Mouse (Mus musculus): ENCODE measurements around the gene Sfrp5. TPM values are rescaled to one million over a fixed set of nuclear protein-coding genes. Genes with fewer than 3 reads are reported as not detected.

Sfrp5 gene
- total and polyA plus RNA-seq, 3 experiments: not detected

DNA sequence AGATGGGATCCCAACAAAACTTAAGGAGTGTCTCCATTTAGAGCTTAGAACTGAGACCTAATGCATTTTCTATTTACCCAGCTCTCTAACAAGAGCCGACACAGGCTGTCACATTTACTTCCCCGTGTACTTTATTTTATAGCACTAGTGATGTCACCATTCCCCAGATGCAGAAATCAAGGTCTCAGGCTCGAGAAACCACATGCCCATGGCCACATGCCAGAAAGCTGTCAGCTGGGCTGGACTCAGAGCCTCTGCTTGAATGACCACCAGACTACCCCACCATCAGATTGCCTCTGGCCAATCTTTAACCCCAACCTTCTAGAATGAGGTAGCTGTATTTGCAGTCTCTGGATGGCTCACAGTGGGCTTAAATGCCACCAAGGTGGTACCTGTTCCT, 41.3 kb upstream of the Sfrp5 start:
- TF ChIP-seq POLR2A (IDR thresholded peaks at IDR 0.05; ENCODE audit: low read depth, low read length) (no peak), UBTF (IDR thresholded peaks at IDR 0.05; ENCODE audit: low read depth, low read length) (no peak), HCFC1 (IDR thresholded peaks at IDR 0.05; ENCODE audit: low read depth, low read length) (no peak), ZMIZ1 (IDR thresholded peaks at IDR 0.05; ENCODE audit: low read depth, low read length) (no peak), NRF1 (IDR thresholded peaks at IDR 0.05; ENCODE audit: low read depth, low read length) (no peak), MYC (IDR thresholded peaks at IDR 0.05; ENCODE audit: low read depth, low read length) (no peak), USF1 (IDR thresholded peaks at IDR 0.05; ENCODE audit: low read depth, low read length) (no peak), JUND (conservative IDR thresholded peaks at IDR 0.05; ENCODE audit: low read depth, low read length) (no peak), MEF2A (IDR thresholded peaks at IDR 0.05; ENCODE audit: borderline replicate concordance, low read depth, low read length) (no peak), GABPA (IDR thresholded peaks at IDR 0.05; ENCODE audit: insufficient replicate concordance, low read depth, low read length) (no peak), JUN (IDR thresholded peaks at IDR 0.05; ENCODE audit: insufficient read depth, low read depth, low read length) (no peak), MAZ (IDR thresholded peaks at IDR 0.05; ENCODE audit: low read depth, low read length) (no peak)
- Histone ChIP-seq H3K4me2 (ENCODE audit: insufficient read depth, low read depth, poor library complexity, severe bottlenecking) (no peak overlapping the region), H3K27ac (ENCODE audit: insufficient read depth, low read depth) (no peak overlapping the region), H3K4me1 (ENCODE audit: control insufficient read depth in 1 of 2, insufficient read depth in 2 of 2) (peaks cover 0 to 13% of the 10 kb centered on the region in 2 experiments; a peak in 2 of 4 replicates), H3K4me3 (replicated peaks in 1 of 3; ENCODE audit: low read depth in 2 of 3, low read length in 2 of 3, poor library complexity in 1 of 3) (no peak overlapping the region), H3K36me3 (replicated peaks in 1 of 2; ENCODE audit: control insufficient read depth in 1 of 2, insufficient read depth in 1 of 2, low read length in 1 of 2) (no peaks in the 10 kb centered on the region), H3K9ac (ENCODE audit: insufficient read depth, low read depth) (no peak overlapping the region), H3K9me3 (replicated peaks; ENCODE audit: low read length) (no peaks in the 10 kb centered on the region), H3K79me2 (replicated peaks; ENCODE audit: control insufficient read depth, extremely low read depth, insufficient read depth, poor library complexity, severe bottlenecking) (no peaks in the 10 kb centered on the region), H3K27me3 (replicated peaks) (peaks cover 21% of the 10 kb centered on the region)
- dilution Hi-C loops (cut with MboI; ENCODE audit: extremely low pct_ligation_motif_present, extremely low pct_unique_long_range_greater_than_20kb, low sequenced_read_pairs) (no loop called here), in situ Hi-C loops (cut with MboI; ENCODE audit: low pct_ligation_motif_present, low pct_unique_long_range_greater_than_20kb, low sequenced_read_pairs) (no loop called here)
- DNase-seq (ENCODE audit: extremely low read depth): no peak

DNA sequence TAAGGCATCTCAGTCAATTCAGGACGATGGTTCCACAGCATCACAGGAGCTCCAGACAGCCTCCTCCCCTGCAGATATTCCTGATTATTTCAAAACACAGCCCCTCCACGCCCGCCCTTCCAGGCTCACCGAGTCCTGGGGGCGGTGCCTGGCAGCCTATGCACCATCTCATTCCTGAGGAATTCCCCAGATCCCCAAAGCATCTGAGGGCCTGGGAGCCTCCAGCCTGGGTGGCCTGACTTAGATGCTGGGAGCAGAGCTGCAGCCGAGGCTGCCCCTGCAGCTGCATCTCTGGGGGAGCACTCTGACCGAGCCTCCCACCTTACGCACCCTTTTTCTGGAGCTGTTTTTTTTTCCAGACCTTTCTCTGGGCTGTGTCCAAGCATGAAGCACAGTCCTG, 38.8 kb upstream of the Sfrp5 start:
- H3K27ac ChIP-seq (ENCODE audit: insufficient read depth, low read depth): no peak overlapping the region
- no peak overlapping the region for H3K4me2 ChIP-seq (ENCODE audit: insufficient read depth, low read depth, poor library complexity, severe bottlenecking)
- no peaks in the 10 kb centered on the region for H3K79me2 ChIP-seq (replicated peaks; ENCODE audit: control insufficient read depth, extremely low read depth, insufficient read depth, poor library complexity, severe bottlenecking)
- TF ChIP-seq CHD2 (IDR thresholded peaks at IDR 0.05; ENCODE audit: low read length): no peak
- TF ChIP-seq POLR2A (IDR thresholded peaks at IDR 0.05; ENCODE audit: low read depth, low read length): no peak
- no peak for TF ChIP-seq ETS1 (conservative IDR thresholded peaks at IDR 0.05; ENCODE audit: low read depth, low read length)
- no peak for TF ChIP-seq JUND (conservative IDR thresholded peaks at IDR 0.05; ENCODE audit: low read depth, low read length)
- no peak for TF ChIP-seq USF2 (conservative IDR thresholded peaks at IDR 0.05; ENCODE audit: low read depth, low read length)
- TF ChIP-seq GABPA (IDR thresholded peaks at IDR 0.05; ENCODE audit: insufficient replicate concordance, low read depth, low read length): no peak
- TF ChIP-seq IRF4 (IDR thresholded peaks at IDR 0.05; ENCODE audit: low read depth, low read length): no peak
- no peak for TF ChIP-seq PAX5 (IDR thresholded peaks at IDR 0.05; ENCODE audit: low read length)
- TF ChIP-seq MAFK (IDR thresholded peaks at IDR 0.05; ENCODE audit: insufficient replicate concordance, low read length): no peak
- no peak for TF ChIP-seq HCFC1 (IDR thresholded peaks at IDR 0.05; ENCODE audit: low read depth, low read length)
- no peak for TF ChIP-seq CHD1 (IDR thresholded peaks at IDR 0.05; ENCODE audit: low read depth, low read length)
- no peak for TF ChIP-seq NRF1 (IDR thresholded peaks at IDR 0.05; ENCODE audit: low read depth, low read length)
- no peak for TF ChIP-seq ZMIZ1 (IDR thresholded peaks at IDR 0.05; ENCODE audit: low read depth, low read length)
- no peak for TF ChIP-seq SIN3A (IDR thresholded peaks at IDR 0.05; ENCODE audit: low read length)
- no peak for TF ChIP-seq ZNF384 (IDR thresholded peaks at IDR 0.05; ENCODE audit: low read depth, low read length)
- no peak for TF ChIP-seq BHLHE40 (IDR thresholded peaks at IDR 0.05; ENCODE audit: low read depth, low read length)
- no peak for TF ChIP-seq ZKSCAN1 (IDR thresholded peaks at IDR 0.05; ENCODE audit: borderline replicate concordance, low read depth, low read length)
- no peak for TF ChIP-seq USF1 (IDR thresholded peaks at IDR 0.05; ENCODE audit: low read depth, low read length)
- TF ChIP-seq JUN (IDR thresholded peaks at IDR 0.05; ENCODE audit: insufficient read depth, low read depth, low read length): no peak
- no peak for TF ChIP-seq MEF2A (IDR thresholded peaks at IDR 0.05; ENCODE audit: borderline replicate concordance, low read depth, low read length)
- dilution Hi-C loops (cut with MboI; ENCODE audit: extremely low pct_ligation_motif_present, extremely low pct_unique_long_range_greater_than_20kb, low sequenced_read_pairs): no loop called here
- H3K9ac ChIP-seq (ENCODE audit: insufficient read depth, low read depth): no peak overlapping the region
- DNase-seq (ENCODE audit: extremely low read depth): no peak
- in situ Hi-C loops (cut with MboI; ENCODE audit: low pct_ligation_motif_present, low pct_unique_long_range_greater_than_20kb, low sequenced_read_pairs): no loop called here
- H3K4me3 ChIP-seq (replicated peaks in 1 of 3; ENCODE audit: low read depth in 2 of 3, low read length in 2 of 3, poor library complexity in 1 of 3): no peak overlapping the region
- no peaks in the 10 kb centered on the region for H3K9me3 ChIP-seq (replicated peaks; ENCODE audit: low read length)
- H3K36me3 ChIP-seq (replicated peaks in 1 of 2; ENCODE audit: control insufficient read depth in 1 of 2, insufficient read depth in 1 of 2, low read length in 1 of 2): no peaks in the 10 kb centered on the region
- H3K27me3 ChIP-seq (replicated peaks): peaks cover 9% of the 10 kb centered on the region
- H3K4me1 ChIP-seq (ENCODE audit: control insufficient read depth in 1 of 2, insufficient read depth in 2 of 2): peaks cover 0 to 25% of the 10 kb centered on the region in 2 experiments; a peak in 2 of 4 replicates

Measured in CH12.LX (cell line).